Mouse (Mus musculus): ENCODE measurements at regions not wholly inside any gene's neighbourhood (a gene's known extent, or its start where the extent isn't known, plus 50 kb on each side); places are given as distances from the start of the nearest gene placed in this dataset.

GRCm38 (mm10) chr3:21484052-21484451 lies 592.4 kb upstream of the Tbl1xr1 start:
- Histone ChIP-seq H3K27me3 (ENCODE audit: control insufficient read depth, insufficient read depth, low read length) (no peaks in the 10 kb centered on the region), H3K79me2 (ENCODE audit: control insufficient read depth, insufficient read depth, low read length) (no peaks in the 10 kb centered on the region), H3K9ac (ENCODE audit: low read depth, low read length) (no peak overlapping the region), H3K4me3 (ENCODE audit: insufficient read depth, low read depth, low read length) (no peak overlapping the region), H3K27ac (replicated peaks; ENCODE audit: insufficient read depth, low read depth, low read length) (no peak overlapping the region), H3K4me1 (ENCODE audit: control insufficient read depth, insufficient read depth, low read length) (no peaks in the 10 kb centered on the region; the same call in 1 of the 2 replicates), H3K36me3 (ENCODE audit: control insufficient read depth, insufficient read depth, low read length) (no peaks in the 10 kb centered on the region)
- 80% methylated on average over 2 of the region's 2 CpGs for WGBS
- DNase-seq (ENCODE audit: extremely low read depth, low read depth, low spot score), result no peak
- no peak for TF ChIP-seq CTCF (IDR thresholded peaks at IDR 0.05; ENCODE audit: low read depth, low read length)

DNA sequence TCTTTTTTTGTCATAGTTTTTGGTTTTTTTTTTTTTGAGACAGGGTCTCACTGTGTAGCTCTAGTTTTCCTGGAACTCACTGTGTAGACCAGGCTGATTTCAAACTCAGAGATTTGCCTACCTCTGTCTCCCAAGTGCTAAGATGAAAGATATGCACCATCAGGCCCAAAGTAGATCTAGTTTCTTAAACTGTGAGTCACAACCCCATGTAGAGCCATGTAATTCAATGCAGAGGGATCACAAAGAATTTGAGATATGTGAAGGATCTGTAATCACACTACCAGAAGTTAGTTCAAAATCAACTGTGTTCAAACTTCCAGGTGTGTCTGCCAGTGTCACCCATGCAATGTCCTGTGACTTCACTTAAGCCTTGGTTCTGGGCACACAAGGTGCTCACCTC lies 591.0 kb upstream of the Tbl1xr1 start:
- H3K4me1 ChIP-seq (ENCODE audit: control insufficient read depth, insufficient read depth, low read length), result no peaks in the 10 kb centered on the region
- TF ChIP-seq CTCF (IDR thresholded peaks at IDR 0.05; ENCODE audit: low read depth, low read length), result no peak
- TF ChIP-seq POLR2A (IDR thresholded peaks at IDR 0.05; ENCODE audit: extremely low read depth, insufficient read depth, low read length), result no peak

DNA sequence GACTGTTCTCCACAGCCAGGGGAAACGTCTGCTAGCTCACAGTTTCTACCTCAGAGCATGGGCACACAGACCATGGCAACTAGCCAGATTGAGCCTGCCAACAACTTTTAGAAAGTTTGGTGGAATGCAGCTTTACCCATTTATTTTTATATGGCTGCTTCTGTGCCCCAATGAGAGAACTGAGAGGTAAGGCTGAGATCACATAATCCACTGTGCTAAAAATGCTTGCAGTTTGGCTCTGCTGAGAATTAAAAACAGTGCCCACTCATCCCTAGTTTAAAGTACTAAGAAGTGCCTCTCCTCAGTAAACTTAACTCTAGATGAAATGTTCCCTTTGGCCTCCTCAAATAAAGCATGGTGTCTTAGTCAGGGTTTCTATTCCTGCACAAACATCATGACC lies 586.9 kb upstream of the Tbl1xr1 start:
- 0 out of 2 replicates have a peak, but pooled peaks cover under 1% of the 10 kb centered on the region for H3K4me1 ChIP-seq (ENCODE audit: control insufficient read depth, insufficient read depth, low read length)
- no peaks in the 10 kb centered on the region for H3K79me2 ChIP-seq (ENCODE audit: control insufficient read depth, insufficient read depth, low read length)
- TF ChIP-seq POLR2A (IDR thresholded peaks at IDR 0.05; ENCODE audit: extremely low read depth, insufficient read depth, low read length) (no peak), CTCF (IDR thresholded peaks at IDR 0.05; ENCODE audit: low read depth, low read length) (no peak)
- no peaks in the 10 kb centered on the region for H3K27me3 ChIP-seq (ENCODE audit: control insufficient read depth, insufficient read depth, low read length)
- H3K9ac ChIP-seq (ENCODE audit: low read depth, low read length), result no peak overlapping the region
- no peak overlapping the region for H3K4me3 ChIP-seq (ENCODE audit: insufficient read depth, low read depth, low read length)
- WGBS, result 70% methylated on average over 1 of the region's 1 CpGs
- no peak overlapping the region for H3K27ac ChIP-seq (replicated peaks; ENCODE audit: insufficient read depth, low read depth, low read length)
- DNase-seq (ENCODE audit: extremely low read depth, low read depth, low spot score), result no peak
- no peaks in the 10 kb centered on the region for H3K36me3 ChIP-seq (ENCODE audit: control insufficient read depth, insufficient read depth, low read length)

More for the DNA sequence above, 591.0 kb upstream of the Tbl1xr1 start:
- H3K4me3 ChIP-seq (ENCODE audit: insufficient read depth, low read depth, low read length), result no peak overlapping the region
- no peak for DNase-seq (ENCODE audit: extremely low read depth, low read depth, low spot score)
- H3K27ac ChIP-seq (replicated peaks; ENCODE audit: insufficient read depth, low read depth, low read length), result no peak overlapping the region
- H3K27me3 ChIP-seq (ENCODE audit: control insufficient read depth, insufficient read depth, low read length), result no peaks in the 10 kb centered on the region
- H3K36me3 ChIP-seq (ENCODE audit: control insufficient read depth, insufficient read depth, low read length), result no peaks in the 10 kb centered on the region
- no peak overlapping the region for H3K9ac ChIP-seq (ENCODE audit: low read depth, low read length)
- no peaks in the 10 kb centered on the region for H3K79me2 ChIP-seq (ENCODE audit: control insufficient read depth, insufficient read depth, low read length)

- no peaks in the 10 kb centered on the region for H3K27me3 ChIP-seq (ENCODE audit: control insufficient read depth, insufficient read depth, low read length)
- no peak overlapping the region for H3K9ac ChIP-seq (ENCODE audit: low read depth, low read length)
- TF ChIP-seq CTCF (IDR thresholded peaks at IDR 0.05; ENCODE audit: low read depth, low read length) (no peak), POLR2A (IDR thresholded peaks at IDR 0.05; ENCODE audit: extremely low read depth, insufficient read depth, low read length) (no peak)
- no peak overlapping the region for H3K27ac ChIP-seq (replicated peaks; ENCODE audit: insufficient read depth, low read depth, low read length)
- H3K79me2 ChIP-seq (ENCODE audit: control insufficient read depth, insufficient read depth, low read length), result no peaks in the 10 kb centered on the region
- 73% methylated on average over 3 of the region's 3 CpGs for WGBS
- no peak for DNase-seq (ENCODE audit: extremely low read depth, low read depth, low spot score)
- no peaks in the 10 kb centered on the region for H3K36me3 ChIP-seq (ENCODE audit: control insufficient read depth, insufficient read depth, low read length)
- no peak overlapping the region for H3K4me3 ChIP-seq (ENCODE audit: insufficient read depth, low read depth, low read length)
- H3K4me1 ChIP-seq (ENCODE audit: control insufficient read depth, insufficient read depth, low read length), result peaks cover 16% of the 10 kb centered on the region; the same call in 1 of the 2 replicates
Measured at GRCm38 (mm10) chr3:21492413-21492812, 584.0 kb upstream of the Tbl1xr1 start.

DNA sequence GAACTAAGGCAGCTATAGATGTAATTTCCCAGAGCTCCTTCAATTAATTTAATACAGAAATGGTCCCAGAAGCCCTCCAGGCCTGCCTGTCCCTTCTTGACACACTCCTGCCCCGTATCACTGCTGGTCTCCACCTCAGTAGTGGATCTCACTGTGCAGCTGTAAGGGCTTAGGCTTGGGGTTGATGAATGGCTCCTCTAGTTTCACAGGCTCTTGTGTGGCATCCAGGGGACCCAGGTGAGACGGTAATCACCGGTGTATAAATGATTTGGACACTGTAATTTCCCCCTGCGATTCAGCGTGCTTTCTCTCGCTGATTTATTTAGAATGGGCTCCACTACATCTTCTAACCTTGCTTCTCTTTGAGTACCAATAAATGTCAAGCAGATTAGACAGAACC lies 583.1 kb upstream of the Tbl1xr1 start:
- TF ChIP-seq POLR2A (IDR thresholded peaks at IDR 0.05; ENCODE audit: extremely low read depth, insufficient read depth, low read length), result no peak
- TF ChIP-seq CTCF (IDR thresholded peaks at IDR 0.05; ENCODE audit: low read depth, low read length), result no peak
- Histone ChIP-seq H3K36me3 (ENCODE audit: control insufficient read depth, insufficient read depth, low read length) (no peaks in the 10 kb centered on the region), H3K79me2 (ENCODE audit: control insufficient read depth, insufficient read depth, low read length) (no peaks in the 10 kb centered on the region), H3K4me3 (ENCODE audit: insufficient read depth, low read depth, low read length) (no peak overlapping the region), H3K4me1 (ENCODE audit: control insufficient read depth, insufficient read depth, low read length) (peaks cover 16% of the 10 kb centered on the region; the same call in 1 of the 2 replicates), H3K9ac (ENCODE audit: low read depth, low read length) (no peak overlapping the region), H3K27me3 (ENCODE audit: control insufficient read depth, insufficient read depth, low read length) (no peaks in the 10 kb centered on the region), H3K27ac (replicated peaks; ENCODE audit: insufficient read depth, low read depth, low read length) (no peak overlapping the region)
- DNase-seq (ENCODE audit: extremely low read depth, low read depth, low spot score), result no peak
- WGBS, result 98% methylated on average over 6 of the region's 6 CpGs

DNA sequence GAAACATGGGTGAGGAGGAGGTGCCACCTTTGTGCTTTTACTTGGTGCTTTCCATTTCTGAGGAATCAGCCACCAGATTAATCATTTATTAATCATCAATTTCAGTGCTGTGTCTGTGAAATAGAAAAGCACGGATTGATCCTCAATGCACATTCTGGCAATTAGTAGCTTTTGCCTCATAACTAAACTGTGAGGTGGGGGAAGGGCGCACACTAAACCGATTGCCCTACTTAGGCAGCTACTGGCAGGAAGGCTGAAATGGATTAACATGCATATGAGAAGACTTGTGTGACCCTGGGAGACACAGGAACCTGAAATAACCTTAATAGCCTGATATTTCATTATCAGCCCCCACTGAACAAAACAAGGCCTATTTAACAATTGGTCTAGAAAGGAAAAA lies 581.5 kb upstream of the Tbl1xr1 start:
- Histone ChIP-seq H3K4me3 (ENCODE audit: insufficient read depth, low read depth, low read length) (no peak overlapping the region), H3K27me3 (ENCODE audit: control insufficient read depth, insufficient read depth, low read length) (no peaks in the 10 kb centered on the region)
- no peak for TF ChIP-seq POLR2A (IDR thresholded peaks at IDR 0.05; ENCODE audit: extremely low read depth, insufficient read depth, low read length)
- no peak for TF ChIP-seq CTCF (IDR thresholded peaks at IDR 0.05; ENCODE audit: low read depth, low read length)

More for the DNA sequence above, 581.5 kb upstream of the Tbl1xr1 start:
- peak; percentile 73 for DNase-seq (ENCODE audit: extremely low read depth, low read depth, low spot score)
- 31% methylated on average over 3 of the region's 3 CpGs for WGBS
- H3K27ac ChIP-seq (replicated peaks; ENCODE audit: insufficient read depth, low read depth, low read length), result no peak overlapping the region
- no peak overlapping the region for H3K9ac ChIP-seq (ENCODE audit: low read depth, low read length)
- H3K79me2 ChIP-seq (ENCODE audit: control insufficient read depth, insufficient read depth, low read length), result no peaks in the 10 kb centered on the region
- H3K36me3 ChIP-seq (ENCODE audit: control insufficient read depth, insufficient read depth, low read length), result no peaks in the 10 kb centered on the region
- peaks cover 16% of the 10 kb centered on the region; the same call in 1 of the 2 replicates for H3K4me1 ChIP-seq (ENCODE audit: control insufficient read depth, insufficient read depth, low read length)
